Mouse (Mus musculus) erythroid progenitor cell, adult 5-6 weeks (primary cell): Measurements from ENCODE around the gene Hopx. TPM values are rescaled to one million over a fixed set of nuclear protein-coding genes. Genes with fewer than 3 reads are reported as not detected.

Experiments
- ATAC-seq: replicated peaks from 2 replicates; pipeline ENCODE4 v1.8.0; 2016; ENCODE audit warnings: moderate number of reproducible peaks, mild to moderate bottlenecking, moderate TSS enrichment, inconsistent platforms; ENCODE audit not compliant: poor library complexity, low FRiP score, severe bottlenecking
- total RNA-seq, 2 experiments: library from RNA; stranded (forward) in 1 of 2; stranded (reverse) in 1 of 2; fragments of 150-400 nt in 1 of 2; fragments of 186-747, 209-891 nt in 1 of 2; gene quantifications; 2 replicates each; pipeline versions ENCODE4 v1.2.3 to v1.2.4; 2015 to 2017; ENCODE audit warnings: low replicate concordance in 2 of 2

Hopx gene
- 2.1 and 4.3 TPM in 2 replicates for total RNA-seq (2015; ENCODE audit: low replicate concordance)
- 2.4 TPM in 1 of 2 replicates, not detected in the other for total RNA-seq (2017; ENCODE audit: low replicate concordance)

GRCm38 (mm10) chr5:77114817-77115731 lies at the start of gene Hopx:
Hopx (minus strand) TSS chr5:77115121.
- no peak for ATAC-seq

DNA sequence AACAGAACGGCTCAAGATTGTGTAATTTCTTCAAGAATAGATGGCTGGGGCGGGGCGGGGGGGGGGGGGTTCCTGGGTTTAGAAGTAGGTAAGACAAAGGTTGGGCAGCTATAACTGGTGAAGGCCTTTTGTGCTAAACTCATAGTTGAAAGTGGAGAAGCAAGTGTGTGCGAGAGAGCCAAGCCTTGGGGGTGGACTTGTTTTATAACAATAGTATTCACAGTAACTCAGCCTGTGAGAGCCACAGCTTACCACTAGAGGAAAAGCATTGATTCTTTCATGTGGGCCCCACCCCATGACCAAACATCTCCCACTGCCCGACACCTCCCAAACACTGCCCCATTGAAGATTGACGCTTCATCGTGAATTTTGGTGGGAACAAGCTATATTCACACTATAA lies 48.7 kb upstream of the Hopx start:
- no peak for ATAC-seq

GRCm38 (mm10) chr5:77162566-77162965 lies 47.6 kb upstream of the Hopx start:
- ATAC-seq: no peak

DNA sequence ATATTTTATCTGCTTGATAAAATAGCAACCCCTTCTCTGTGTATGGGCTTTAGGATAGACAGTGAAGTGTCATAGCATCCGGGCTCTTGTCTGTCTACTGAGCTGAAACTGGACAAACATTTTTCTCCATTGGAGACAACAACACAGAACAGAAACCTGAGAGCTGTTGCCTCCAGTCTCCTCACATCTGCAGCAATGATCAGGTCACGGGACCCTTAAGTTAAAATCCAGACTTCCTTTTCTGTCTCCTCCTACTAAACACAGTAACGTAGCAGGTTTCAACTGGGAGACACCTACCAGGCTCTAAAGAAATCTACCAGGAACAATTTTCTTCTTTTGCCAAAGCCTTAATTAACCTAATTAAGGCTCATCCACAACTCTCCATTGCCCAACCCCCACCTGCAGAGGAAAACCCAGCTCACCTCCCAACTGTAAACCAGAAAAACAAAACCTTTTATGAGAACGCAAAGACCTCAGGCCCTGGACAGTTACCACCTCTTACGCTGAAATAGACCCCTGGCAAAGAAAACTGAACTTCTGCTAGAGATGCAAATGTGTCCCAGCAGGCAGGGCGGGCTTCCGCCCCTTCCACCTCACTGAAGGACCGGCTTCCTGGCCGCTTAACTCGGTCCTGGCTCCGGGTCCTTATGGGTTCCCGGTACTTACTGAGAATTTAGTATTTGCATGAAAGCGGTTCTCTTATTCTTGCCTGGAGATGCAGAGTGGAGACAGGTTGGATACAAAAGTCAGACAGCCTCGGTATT lies 43.0 kb upstream of the Hopx start:
- no peak for ATAC-seq

GRCm38 (mm10) chr5:77156938-77157337 lies 42.0 kb upstream of the Hopx start:
- no peak for ATAC-seq

DNA sequence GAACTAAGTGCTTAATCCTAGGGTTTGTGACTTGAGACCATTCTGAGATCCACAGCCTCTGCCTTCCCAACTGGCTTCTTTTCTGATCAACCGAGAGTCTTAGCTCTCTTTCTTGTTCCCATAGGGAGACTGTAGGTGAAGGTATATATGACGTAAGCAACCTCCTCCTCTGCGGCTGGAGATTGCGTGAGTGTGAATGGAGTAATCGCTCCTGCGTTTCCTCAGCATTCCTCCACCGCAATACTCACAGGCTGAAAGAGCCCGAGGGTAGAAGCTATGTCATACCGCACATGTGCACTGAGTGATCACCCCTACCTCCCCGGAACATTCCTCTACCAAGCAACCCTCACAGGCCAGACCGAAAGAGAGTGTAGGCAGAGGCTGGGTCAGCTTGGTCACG lies 40.6 kb upstream of the Hopx start:
- ATAC-seq: no peak

- ATAC-seq: no peak
Observed at GRCm38 (mm10) chr5:77154812-77155211, 39.9 kb upstream of the Hopx start.

DNA sequence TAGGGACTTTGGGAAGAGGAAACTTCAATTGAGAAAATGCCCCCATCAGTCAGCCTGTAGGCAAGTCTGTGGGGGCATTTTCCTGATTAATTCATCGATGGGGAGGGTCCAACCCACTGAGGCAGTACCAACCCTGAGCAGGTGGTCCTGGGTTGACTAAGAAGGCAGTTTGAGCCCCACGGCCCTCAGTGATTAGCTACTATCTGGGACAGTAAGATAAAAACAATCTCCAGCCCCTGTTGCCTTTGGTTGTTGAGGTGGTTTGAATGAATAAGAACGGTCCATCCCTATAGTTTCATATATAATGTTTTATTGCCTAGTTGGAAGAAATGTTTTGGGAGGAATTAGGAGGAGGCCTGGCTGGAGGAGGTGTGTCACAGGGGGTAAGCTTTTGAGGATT lies 36.8 kb upstream of the Hopx start:
- ATAC-seq: no peak

GRCm38 (mm10) chr5:77151075-77151474 lies 36.2 kb upstream of the Hopx start:
- no peak for ATAC-seq

DNA sequence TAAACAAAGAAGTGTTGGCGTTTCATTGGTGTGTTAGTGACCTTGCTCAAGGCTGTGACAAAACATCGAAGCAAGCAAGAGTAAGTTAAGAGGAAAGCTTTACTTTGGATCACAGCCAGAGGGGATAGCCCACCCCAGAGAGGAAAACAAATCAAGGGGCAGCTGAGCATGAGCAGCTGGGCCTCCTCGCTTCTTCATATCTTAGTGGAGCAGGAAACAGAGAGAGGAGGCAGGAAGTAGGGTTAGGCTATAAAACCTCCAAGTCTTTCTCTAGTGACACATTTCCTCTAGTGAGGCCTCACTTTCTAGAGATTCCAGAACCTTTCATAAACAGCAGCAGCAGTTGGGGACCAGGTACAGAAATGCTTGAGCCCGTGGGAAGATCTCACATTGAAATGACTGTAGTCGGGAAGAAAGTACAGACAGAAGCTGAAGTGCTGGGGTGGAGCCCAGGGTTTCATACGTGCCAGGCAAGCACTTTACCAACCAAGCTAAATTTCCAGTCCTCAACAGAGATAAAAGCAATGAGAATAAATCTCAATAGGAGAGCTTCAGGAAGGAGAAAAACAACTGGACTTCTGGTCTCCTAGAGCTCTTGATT lies 33.2 kb upstream of the Hopx start:
- no peak for ATAC-seq

GRCm38 (mm10) chr5:77146459-77147170 lies 31.7 kb upstream of the Hopx start:
- ATAC-seq: no peak

DNA sequence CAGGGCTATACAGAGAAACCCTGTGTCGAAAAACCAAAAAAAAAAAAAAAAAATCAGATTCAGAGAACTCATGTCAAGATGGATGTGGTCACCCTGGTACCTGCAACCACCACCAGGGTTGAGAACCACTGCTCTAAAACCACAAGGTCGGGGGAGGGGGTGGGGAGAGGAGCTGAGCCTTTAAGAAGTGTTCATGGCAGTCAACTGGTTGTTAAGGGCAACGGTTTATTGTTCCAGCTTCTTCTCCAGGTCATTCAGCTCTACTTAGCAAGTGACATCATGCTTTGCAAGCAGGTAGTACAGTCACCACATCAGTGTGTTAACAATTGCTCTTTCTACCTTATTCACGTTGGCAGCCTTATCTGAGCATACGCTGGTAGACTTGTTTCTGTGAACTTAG lies 29.7 kb upstream of the Hopx start:
- no peak for ATAC-seq

- ATAC-seq: no peak
Observed at GRCm38 (mm10) chr5:77143076-77143475, 28.2 kb upstream of the Hopx start.

DNA sequence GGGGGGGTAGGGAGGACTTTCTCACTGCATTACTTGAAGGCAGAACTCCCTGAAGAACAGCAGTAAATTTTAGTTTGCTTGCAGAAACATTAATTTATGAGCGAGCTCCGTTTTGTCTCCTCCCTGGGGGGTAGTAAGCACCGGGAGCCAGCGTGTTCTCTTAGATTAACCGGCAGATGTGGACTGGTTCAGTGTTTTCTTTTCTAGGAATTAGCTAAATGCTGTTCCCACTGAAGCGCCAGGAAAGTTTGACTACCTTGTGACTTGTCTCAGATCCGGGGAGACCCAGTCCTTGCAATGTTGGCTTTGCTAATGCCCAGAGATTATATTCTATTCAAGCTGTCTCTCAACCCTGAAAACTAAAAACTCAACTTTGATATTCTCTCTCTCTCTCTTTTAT lies 26.4 kb upstream of the Hopx start:
- no peak for ATAC-seq

DNA sequence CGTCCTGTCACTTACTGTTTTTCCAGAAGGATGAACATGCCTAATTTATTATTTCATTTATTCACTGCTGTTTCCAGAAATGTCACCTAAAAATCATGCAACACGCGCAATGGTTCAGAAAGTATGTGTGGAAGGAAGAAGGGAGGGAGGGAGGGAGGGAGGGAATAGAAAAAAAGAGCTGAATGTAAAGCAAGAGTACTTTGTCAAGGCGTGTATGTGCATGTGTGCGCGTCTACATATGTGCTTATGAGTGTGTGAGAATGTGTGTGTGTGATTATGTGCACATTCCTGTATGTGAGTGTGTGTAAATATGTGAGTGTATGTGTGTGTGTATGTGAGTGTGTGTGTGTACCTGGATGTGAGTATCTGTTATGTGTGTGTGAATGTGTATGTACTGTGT lies 25.9 kb upstream of the Hopx start:
- no peak for ATAC-seq

DNA sequence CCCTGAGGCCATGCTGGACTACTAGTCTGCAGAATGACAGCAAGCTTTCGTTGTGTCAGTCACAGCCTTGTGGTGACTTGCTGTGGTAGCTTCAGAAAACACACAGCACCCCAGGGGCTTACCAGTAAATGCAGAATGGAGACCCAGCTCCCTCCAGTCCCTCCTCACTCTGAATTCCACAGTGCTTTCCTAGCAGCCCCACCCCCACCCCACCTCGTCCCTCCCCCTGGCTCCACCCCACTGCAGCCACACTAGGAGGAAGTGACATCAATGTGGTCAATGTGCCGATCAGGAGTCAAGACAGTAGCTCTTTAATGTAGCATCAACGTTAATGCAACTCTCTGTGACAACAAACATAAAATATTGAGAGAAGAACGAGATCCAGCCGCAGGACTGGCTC lies 25.2 kb upstream of the Hopx start:
- ATAC-seq: peak; percentile 25; the same call in 1 of the 2 replicates

DNA sequence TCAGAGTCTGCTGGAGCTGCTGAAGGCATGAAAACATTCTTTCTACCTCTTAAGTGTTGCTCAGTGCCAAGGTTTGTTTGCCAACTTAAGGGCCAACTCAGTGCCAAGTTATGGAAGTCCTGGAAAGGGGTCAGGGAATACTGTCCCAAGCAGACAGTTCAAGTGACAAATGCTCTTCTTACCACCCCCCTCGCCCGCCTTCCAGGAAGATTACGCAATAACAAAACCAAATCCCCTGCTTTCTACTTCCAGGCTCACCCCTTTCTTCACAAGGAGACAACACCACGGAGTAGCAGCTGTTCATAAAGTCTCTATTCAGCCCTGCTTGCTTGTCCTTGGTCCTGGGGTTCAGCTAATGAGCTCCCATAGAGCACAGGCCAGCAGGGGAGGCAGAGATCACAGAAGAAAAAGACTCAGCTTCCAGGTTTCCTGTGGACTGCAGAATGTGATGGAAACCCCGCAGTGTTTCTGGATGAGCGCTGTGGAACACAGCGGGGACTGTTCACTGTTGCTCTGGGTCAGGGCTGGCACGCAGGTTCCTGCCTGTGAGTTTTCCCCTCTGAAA lies 22.9 kb upstream of the Hopx start:
- no peak for ATAC-seq

DNA sequence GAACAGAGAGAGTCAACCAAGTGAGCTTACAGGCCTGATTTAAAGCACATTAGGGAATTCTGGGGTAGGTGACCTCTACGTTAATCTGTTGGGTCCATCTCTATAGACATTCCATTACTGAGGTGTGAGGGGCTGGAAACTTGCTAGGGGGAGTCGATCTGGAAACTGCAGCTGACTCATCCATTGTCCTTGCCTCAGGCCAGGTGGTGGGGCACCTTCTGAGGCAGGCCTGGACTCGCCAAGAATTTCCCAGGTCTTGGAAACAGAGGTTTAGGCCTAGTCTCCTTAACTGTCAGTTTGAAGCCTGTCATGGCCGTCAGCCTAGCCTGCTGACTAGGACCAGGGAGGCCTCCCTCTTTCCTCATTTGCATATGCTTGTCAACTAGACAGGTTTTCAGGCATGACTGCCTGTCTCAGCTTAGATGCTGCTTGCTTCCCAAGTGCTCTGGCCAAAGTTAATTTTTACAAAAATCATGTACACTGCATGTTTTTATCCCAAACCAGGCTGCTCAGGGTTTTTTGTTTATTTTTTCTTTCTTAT lies 21.8 kb upstream of the Hopx start:
- ATAC-seq: no peak

GRCm38 (mm10) chr5:77134961-77135360 lies 20.0 kb upstream of the Hopx start:
- no peak for ATAC-seq
